Mouse (Mus musculus) right cerebral cortex, postnatal 10 days (tissue): Measurements from ENCODE around the gene Eda2r.

ENCODE experiments used
- DNase-seq, 2 experiments: peaks; one replicate each; pipeline ENCODE4 v3.0.0; 2021; ENCODE audit warnings: low spot score in 2 of 2

Gene Eda2r

DNA sequence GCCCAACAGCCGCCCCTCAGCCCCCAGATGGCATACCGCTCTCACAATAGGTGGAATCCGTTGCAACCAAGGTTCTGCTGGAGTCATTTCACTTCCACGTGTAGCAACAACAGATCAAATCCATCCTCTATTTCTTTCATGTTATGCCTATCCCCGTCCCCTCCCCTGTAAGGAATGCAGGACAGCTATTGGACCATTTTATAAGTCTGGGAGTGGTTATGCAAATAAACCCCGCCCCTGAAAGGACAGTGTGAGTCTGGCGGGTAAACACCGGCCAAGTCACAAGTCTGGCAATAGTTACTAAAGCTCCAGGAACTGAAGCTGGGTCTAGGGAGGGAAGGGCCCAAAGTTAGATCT, at the start of gene Eda2r:
TSS of gene Eda2r (minus strand) at position 152 of the 357 bp plus-strand sequence.
- peak in 1 of 2 experiments; percentile 16 for DNase-seq

DNA sequence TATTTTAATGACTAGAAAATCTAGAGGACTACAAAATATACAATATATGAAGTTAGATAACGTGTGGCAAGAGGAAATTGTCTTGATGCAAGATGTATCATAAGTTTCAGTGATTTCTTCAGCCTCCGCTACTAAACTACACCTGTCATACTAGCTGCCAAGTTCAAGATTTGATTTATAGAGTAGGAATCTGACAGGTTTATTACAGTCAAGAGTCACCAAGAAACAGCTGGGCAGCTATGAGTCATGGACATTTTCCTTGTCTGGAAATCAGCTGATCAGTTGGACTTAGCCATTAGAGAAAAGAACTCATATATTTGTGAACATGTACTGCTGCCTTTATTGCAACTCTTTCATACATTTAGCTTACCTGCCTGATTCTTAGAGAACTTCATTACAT, 20.9 kb upstream of the Eda2r start:
- DNase-seq = no peak

DNA sequence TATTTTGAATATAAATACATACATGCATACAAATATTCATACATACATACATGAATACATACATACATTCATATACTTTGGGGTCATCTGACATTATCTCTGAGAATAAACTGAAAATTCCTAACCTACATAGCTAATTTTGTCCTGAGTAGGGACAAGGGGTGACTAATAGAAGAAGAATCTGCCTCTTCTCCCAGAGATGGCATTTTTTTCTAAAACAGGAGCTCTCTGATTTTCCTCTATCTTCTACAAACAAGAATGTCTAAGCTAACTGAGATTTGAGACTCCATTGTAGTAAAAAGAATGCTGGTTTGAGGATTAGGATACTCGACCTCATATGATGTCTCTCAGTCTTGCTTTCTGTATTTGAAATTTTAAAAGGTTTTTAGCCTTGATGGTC, 1.1 kb upstream of the Eda2r start:
- no peak for DNase-seq

DNA sequence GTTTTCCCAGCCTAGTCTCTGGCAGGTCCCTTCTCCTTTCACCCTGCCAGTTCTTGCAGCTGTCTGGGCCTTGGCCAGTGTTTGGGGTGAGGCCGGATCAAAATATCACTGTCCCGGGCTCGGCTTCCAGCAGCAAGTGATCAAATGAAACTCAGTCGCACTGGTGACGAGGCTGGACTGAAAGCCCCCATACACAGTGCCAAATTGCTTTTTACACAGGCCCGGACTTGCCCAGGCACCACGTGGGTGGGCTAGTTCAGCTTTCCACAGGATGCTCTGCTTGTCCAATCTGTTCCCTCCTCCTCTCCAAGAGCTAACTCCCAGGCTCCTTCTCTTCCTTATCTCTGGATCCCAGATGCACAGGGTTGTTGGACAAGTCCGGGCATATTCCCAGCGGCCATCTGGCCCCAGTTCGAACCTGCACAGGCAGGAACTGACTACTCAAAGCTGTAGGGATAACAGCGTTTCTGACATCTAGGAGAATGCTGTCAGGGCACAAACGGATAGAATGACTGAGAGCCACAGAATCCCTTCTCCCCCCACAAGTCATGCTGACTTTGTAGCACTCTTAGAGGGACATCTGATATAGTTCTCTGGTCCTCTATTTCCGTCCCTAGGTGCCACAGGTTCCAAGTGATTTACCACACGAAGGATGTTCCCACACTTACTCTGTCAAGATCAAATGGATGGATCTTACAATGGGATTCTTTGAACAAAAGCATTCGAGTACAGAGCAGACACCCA, 523 bp downstream of the Eda2r start:
- DNase-seq = peak; percentile 21 to 24

DNA sequence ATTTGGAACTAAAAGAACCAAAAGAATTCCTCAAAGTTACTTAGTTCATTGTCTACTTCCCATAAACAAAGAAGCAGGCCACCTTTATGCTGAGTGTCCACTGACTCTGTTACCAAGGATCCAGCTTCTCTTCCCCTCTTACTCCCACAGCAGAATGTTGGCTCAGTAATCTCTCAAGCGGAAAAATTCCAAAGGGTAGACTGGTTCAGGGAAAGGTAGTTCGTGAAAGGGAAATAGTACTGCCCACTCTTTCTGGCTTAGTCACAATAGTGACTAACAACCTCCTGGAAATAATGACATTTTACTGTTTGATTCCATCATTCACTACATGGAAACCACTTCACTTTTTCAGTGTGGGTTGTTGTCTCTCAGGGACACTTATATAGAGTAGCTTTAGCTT, 4.2 kb downstream of the Eda2r start:
- DNase-seq = no peak

DNA sequence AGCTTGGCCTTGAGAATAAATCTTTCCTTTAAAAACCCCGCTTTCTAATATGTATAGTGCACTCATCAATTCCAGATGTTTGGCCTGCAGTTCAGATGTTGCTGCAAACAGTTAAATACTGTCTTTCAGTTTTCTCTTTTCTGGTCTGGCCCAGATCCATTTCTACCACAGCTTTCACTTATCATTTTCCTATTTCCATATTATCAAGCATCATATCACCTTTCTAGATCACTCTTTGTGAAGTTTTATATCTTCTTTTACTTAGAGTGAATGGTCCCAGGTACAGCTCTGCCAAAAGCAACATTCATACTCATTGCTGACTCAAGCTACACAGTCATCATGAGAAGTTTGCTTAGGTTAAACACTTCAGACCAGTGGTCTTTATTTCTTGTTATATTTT, 7.8 kb downstream of the Eda2r start:
- DNase-seq = no peak

DNA sequence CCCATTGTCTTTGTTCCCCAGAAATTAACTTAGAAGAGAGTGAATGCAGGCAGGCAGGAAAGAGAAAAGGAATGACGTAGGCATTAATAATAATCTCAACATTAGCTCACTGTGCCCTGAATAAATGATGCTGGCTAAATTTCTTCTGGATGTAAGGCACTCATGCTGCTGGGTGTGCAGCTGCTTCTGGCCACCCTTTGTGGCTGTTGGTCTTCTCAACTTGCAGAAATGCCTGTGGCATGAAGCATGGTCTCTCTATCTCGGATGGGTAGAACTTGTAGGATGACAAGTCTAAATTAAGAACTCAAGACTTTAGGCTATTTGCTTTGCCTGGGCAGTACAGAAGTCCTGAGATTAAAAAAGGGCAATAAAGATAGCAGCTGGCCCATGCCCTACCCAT, 8.3 kb downstream of the Eda2r start:
- no peak for DNase-seq

DNA sequence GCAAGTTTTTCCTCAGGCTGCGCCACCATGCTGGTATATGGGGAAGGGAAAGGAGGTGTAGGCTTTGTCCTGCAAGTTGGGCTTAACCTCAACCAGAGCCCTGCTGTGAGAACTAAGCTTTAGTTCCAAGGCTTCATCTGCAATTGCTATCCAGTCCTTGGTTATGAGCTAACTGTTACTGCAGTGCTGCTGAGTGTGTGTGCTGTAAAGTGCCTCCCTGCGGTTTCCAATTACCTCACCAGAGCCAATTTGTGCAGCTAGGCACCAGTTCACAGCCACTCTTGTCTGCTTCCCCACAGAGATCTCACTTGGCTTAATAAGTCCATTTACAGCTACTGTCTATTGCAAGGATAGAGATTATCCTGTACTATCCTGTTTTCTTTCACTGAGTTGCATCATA, 16.1 kb downstream of the Eda2r start:
- no peak for DNase-seq

DNA sequence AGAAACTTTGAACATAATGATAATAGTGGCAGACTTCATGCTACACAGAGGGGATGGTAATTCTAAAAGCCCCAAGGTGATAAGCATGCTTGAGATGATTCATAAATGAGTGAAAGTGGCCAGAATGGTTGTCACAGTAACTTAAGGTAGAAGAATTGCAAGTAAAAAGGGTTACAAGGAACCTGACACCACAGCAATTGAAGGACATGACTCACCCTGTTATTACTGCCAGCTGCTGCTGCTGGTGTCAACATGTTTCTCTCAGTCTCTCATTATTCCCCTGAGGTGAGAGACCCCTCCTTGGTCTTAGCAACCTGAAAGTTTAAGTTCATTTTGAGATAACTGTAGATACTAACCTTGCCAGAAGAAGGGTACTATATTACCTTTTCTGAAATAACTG, 49.1 kb downstream of the Eda2r start:
- no peak for DNase-seq
